Mouse (Mus musculus): Measurements from ENCODE around the gene Gm49711.

DNA sequence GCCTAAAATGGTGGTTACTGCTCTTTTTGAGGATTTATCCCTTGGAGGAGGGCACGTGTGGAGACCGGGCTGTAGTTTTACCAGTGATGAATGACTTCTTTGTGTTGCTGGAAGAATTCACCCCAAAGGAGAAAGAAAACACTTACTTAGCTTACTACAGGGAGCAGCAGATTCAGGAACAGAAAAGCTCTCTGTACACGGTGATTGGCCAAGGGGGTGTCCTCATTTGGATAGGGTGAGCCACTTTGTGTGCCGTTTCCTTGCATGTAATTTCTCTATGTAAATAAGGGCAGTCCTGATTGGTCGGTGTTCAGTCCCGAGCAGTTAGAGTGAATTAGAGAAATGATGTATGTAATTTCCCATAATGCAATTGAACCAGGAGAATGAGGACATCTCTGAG lies 137.0 kb downstream of the Gm49711 start:
- TF ChIP-seq POLR2A (IDR thresholded peaks at IDR 0.05; ENCODE audit: low read depth, low read length) (no peak), MAX (IDR thresholded peaks at IDR 0.05; ENCODE audit: low read length) (no peak), TBP (conservative IDR thresholded peaks at IDR 0.05; ENCODE audit: low read depth, low read length) (no peak)
